Mouse (Mus musculus): Measurements from ENCODE around the gene Itpr3.

DNA sequence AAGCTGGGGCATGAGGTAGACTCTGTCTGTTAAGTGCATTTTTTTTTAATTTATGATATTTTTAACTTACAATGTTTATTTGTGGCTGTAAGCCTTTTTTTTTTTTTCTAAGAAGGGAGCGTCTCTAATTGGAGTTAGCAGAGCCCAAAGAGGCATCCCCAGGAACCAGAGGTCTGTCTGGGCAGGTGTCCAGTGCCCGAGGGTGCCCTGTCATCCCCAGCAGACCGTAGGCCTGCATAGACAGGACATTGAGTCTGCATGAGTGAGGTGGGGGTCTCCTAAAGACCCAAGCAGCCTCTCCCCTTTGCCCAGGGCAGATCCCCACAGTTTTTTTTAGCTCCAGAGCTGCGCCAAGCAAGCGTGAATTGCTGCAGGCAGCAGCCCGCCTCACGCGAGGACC lies 98.6 kb downstream of the Itpr3 start:
- no peak for TF ChIP-seq ZC3H11A (IDR thresholded peaks at IDR 0.05; ENCODE audit: borderline replicate concordance, low read depth, low read length)
- no peak for TF ChIP-seq HCFC1 (IDR thresholded peaks at IDR 0.05; ENCODE audit: borderline replicate concordance, insufficient read depth, low read length)
- TF ChIP-seq CHD2 (IDR thresholded peaks at IDR 0.05; ENCODE audit: low read depth, low read length): no peak
- TF ChIP-seq MAFK (IDR thresholded peaks at IDR 0.05; ENCODE audit: insufficient read depth, low read depth, low read length): no peak

Measured in ES-E14 (cell line).